Mouse (Mus musculus) neural tube, embryonic 11.5 days (tissue): ENCODE data around the gene Tnik. TPM values are rescaled to one million over a fixed set of nuclear protein-coding genes. Genes with fewer than 3 reads are reported as not detected.

Experiments used
- ATAC-seq: fragments of 200-750 bp; cut with Nextera tagmentation; 2 replicates; pipeline ENCODE4 v1.8.0; 2017; ENCODE audit warnings: moderate number of reproducible peaks, mild to moderate bottlenecking, moderate TSS enrichment, moderate library complexity; ENCODE audit not compliant: insufficient read depth, low FRiP score, low TSS enrichment
- DNase-seq: peaks from one replicate; pipeline ENCODE4 v3.0.0-alpha.2; 2015; ENCODE audit warnings: low spot score
- H3K27ac ChIP-seq: fragments of 300-500 bp; sonication (generic); 2 replicates; pipeline ENCODE4 v1.5.1; 2014; ENCODE audit warnings: low read depth, mild to moderate bottlenecking, low read length
- H3K27me3 ChIP-seq: fragments of 300-500 bp; sonication (generic); 2 replicates; pipeline ENCODE4 v1.6.1; 2014; ENCODE audit warnings: mild to moderate bottlenecking, low read length, mixed read lengths; ENCODE audit not compliant: control insufficient read depth, insufficient read depth
- H3K36me3 ChIP-seq: fragments of 300-500 bp; sonication (generic); 2 replicates; pipeline ENCODE4 v1.6.1; 2014; ENCODE audit warnings: mild to moderate bottlenecking, low read length, moderate library complexity, mixed read lengths; ENCODE audit not compliant: control insufficient read depth, insufficient read depth
- H3K4me1 ChIP-seq: fragments of 300-500 bp; sonication (generic); 2 replicates; pipeline ENCODE4 v1.6.1; 2014; ENCODE audit warnings: low read length, mixed read lengths; ENCODE audit not compliant: control insufficient read depth, insufficient read depth
- H3K4me2 ChIP-seq: fragments of 300-500 bp; sonication (generic); 2 replicates; pipeline ENCODE4 v1.6.1; 2014; ENCODE audit warnings: low read depth, mild to moderate bottlenecking, moderate library complexity
- H3K4me3 ChIP-seq: fragments of 300-500 bp; sonication (generic); 2 replicates; pipeline ENCODE4 v1.5.1; 2014; ENCODE audit warnings: low read depth, low read length
- H3K9ac ChIP-seq: fragments of 300-500 bp; sonication (generic); 2 replicates; pipeline ENCODE4 v1.6.1; 2014; ENCODE audit warnings: mild to moderate bottlenecking, low read length
- H3K9me3 ChIP-seq: fragments of 300-500 bp; sonication (generic); 2 replicates; pipeline ENCODE4 v1.6.1; 2016; ENCODE audit warnings: low read length; ENCODE audit not compliant: control insufficient read depth
- WGBS: fragments of 180-500 bp; shearing (Covaris S2); extraction: QIAGEN DNeasy Blood & Tissue Kit; methylation state at CpG from one replicate; pipeline ENCODE4 v1.1.7; 2014; 5-methylcytosine and 5-hydroxymethylcytosine counted together
- polyA plus RNA-seq: library from polyadenylated mRNA; unstranded; fragments of >200 nt; fragmentation: Nextera tagmentation; extraction: Ambion mirVana; gene quantifications from 2 replicates; pipeline ENCODE4 v1.2.1, GENCODE M21; 2014

Tnik gene
- polyA plus RNA-seq, 1 experiment from 2014 or later: 26.0 TPM

- ATAC-seq: no peak
- DNase-seq: no peak
- H3K9me3 ChIP-seq: no peaks in the 10 kb centered on the region
- H3K27me3 ChIP-seq: no peaks in the 10 kb centered on the region
- H3K36me3 ChIP-seq: no peaks in the 10 kb centered on the region
- H3K4me3 ChIP-seq: no peak within 1 kb of the TSS
- H3K27ac ChIP-seq: no peak within 1 kb of the TSS
- H3K4me2 ChIP-seq: no peak within 1 kb of the TSS
- WGBS: 94% methylated on average over 2 of the region's 2 CpGs
- H3K9ac ChIP-seq: no peak within 1 kb of the TSS
- no peaks in the 10 kb centered on the region for H3K4me1 ChIP-seq
Measured at GRCm38 (mm10) chr3:28697797-28698196, 434.8 kb downstream of the Tnik start, which contains the start of gene Slc2a2. Gene Slc2a2 (plus strand): TSS chr3:28697903.

GRCm38 (mm10) chr3:28699601-28700000 is 436.6 kb downstream of the Tnik start:
- Histone ChIP-seq H3K36me3 (no peaks in the 10 kb centered on the region), H3K9me3 (no peaks in the 10 kb centered on the region), H3K4me3 (no peak overlapping the region), H3K4me2 (no peak overlapping the region), H3K27me3 (no peaks in the 10 kb centered on the region), H3K9ac (no peak overlapping the region), H3K27ac (no peak overlapping the region), H3K4me1 (no peaks in the 10 kb centered on the region)
- DNase-seq: no peak
- ATAC-seq: no peak
- 74% methylated on average over 4 of the region's 4 CpGs for WGBS

GRCm38 (mm10) chr3:28705522-28706137 is 442.6 kb downstream of the Tnik start:
- Histone ChIP-seq H3K9ac (no peak overlapping the region), H3K27me3 (no peaks in the 10 kb centered on the region), H3K36me3 (no peaks in the 10 kb centered on the region), H3K4me3 (no peak overlapping the region), H3K27ac (no peak overlapping the region), H3K4me1 (no peaks in the 10 kb centered on the region), H3K9me3 (peaks cover 3% of the 10 kb centered on the region; the same call in 1 of the 2 replicates), H3K4me2 (no peak overlapping the region)
- DNase-seq (no peak), ATAC-seq (no peak)
- WGBS: 76% methylated on average over 10 of the region's 10 CpGs

GRCm38 (mm10) chr3:28706736-28707135 is 443.7 kb downstream of the Tnik start:
- Histone ChIP-seq H3K9ac (no peak overlapping the region), H3K4me3 (no peak overlapping the region), H3K4me1 (no peaks in the 10 kb centered on the region), H3K27ac (no peak overlapping the region), H3K36me3 (no peaks in the 10 kb centered on the region), H3K27me3 (no peaks in the 10 kb centered on the region), H3K9me3 (peaks cover 3% of the 10 kb centered on the region; the same call in 1 of the 2 replicates), H3K4me2 (no peak overlapping the region)
- ATAC-seq (no peak), DNase-seq (no peak)
- 86% methylated on average over 4 of the region's 4 CpGs for WGBS

- Histone ChIP-seq H3K4me1 (no peaks in the 10 kb centered on the region), H3K36me3 (no peaks in the 10 kb centered on the region), H3K9ac (no peak overlapping the region), H3K9me3 (peaks cover 3% of the 10 kb centered on the region; the same call in 1 of the 2 replicates), H3K27ac (no peak overlapping the region), H3K4me3 (no peak overlapping the region), H3K4me2 (no peak overlapping the region), H3K27me3 (no peaks in the 10 kb centered on the region)
- WGBS: 75% methylated on average over 1 of the region's 1 CpGs
- DNase-seq: no peak
- no peak for ATAC-seq
Measured at GRCm38 (mm10) chr3:28709740-28710139, 446.7 kb downstream of the Tnik start.

- DNase-seq: no peak
- Histone ChIP-seq H3K27me3 (no peaks in the 10 kb centered on the region), H3K4me3 (no peak overlapping the region), H3K4me2 (no peak overlapping the region), H3K27ac (no peak overlapping the region), H3K4me1 (no peaks in the 10 kb centered on the region), H3K36me3 (no peaks in the 10 kb centered on the region), H3K9ac (no peak overlapping the region), H3K9me3 (peaks cover 3% of the 10 kb centered on the region; the same call in 1 of the 2 replicates)
- 79% methylated on average over 7 of the region's 7 CpGs for WGBS
- no peak for ATAC-seq
Measured at GRCm38 (mm10) chr3:28713913-28714698, 451.1 kb downstream of the Tnik start.

GRCm38 (mm10) chr3:28718521-28718920 is 455.5 kb downstream of the Tnik start:
- no peak overlapping the region for H3K4me3 ChIP-seq
- no peaks in the 10 kb centered on the region for H3K4me1 ChIP-seq
- no peak overlapping the region for H3K27ac ChIP-seq
- no peaks in the 10 kb centered on the region for H3K36me3 ChIP-seq
- no peaks in the 10 kb centered on the region for H3K27me3 ChIP-seq
- H3K9me3 ChIP-seq: no peaks in the 10 kb centered on the region
- DNase-seq: no peak
- ATAC-seq: no peak
- 69% methylated on average over 2 of the region's 2 CpGs for WGBS
- no peak overlapping the region for H3K9ac ChIP-seq
- H3K4me2 ChIP-seq: no peak overlapping the region

GRCm38 (mm10) chr3:28721218-28721617 is 458.2 kb downstream of the Tnik start:
- WGBS: 84% methylated on average over 5 of the region's 5 CpGs
- Histone ChIP-seq H3K4me3 (no peak overlapping the region), H3K9me3 (no peaks in the 10 kb centered on the region), H3K27me3 (no peaks in the 10 kb centered on the region), H3K4me1 (no peaks in the 10 kb centered on the region), H3K9ac (no peak overlapping the region), H3K4me2 (no peak overlapping the region), H3K27ac (no peak overlapping the region), H3K36me3 (no peaks in the 10 kb centered on the region)
- DNase-seq (no peak), ATAC-seq (no peak)

- no peak for DNase-seq
- H3K4me1 ChIP-seq: no peaks in the 10 kb centered on the region
- no peak for ATAC-seq
- H3K27me3 ChIP-seq: no peaks in the 10 kb centered on the region
- H3K9ac ChIP-seq: no peak overlapping the region
- H3K4me3 ChIP-seq: no peak overlapping the region
- WGBS: 89% methylated on average over 7 of the region's 7 CpGs
- H3K36me3 ChIP-seq: no peaks in the 10 kb centered on the region
- H3K4me2 ChIP-seq: no peak overlapping the region
- no peak overlapping the region for H3K27ac ChIP-seq
- no peaks in the 10 kb centered on the region for H3K9me3 ChIP-seq
Measured at GRCm38 (mm10) chr3:28721838-28722237, 458.8 kb downstream of the Tnik start.
